Mouse (Mus musculus) liver, adult 2 months (tissue): ENCODE results near the gene Porcn.

ENCODE experiments used
- CTCF ChIP-seq: fragments of 200-500 bp; IDR thresholded peaks from 2 replicates; pipeline ENCODE4 v1.5.1; 2011; ENCODE audit warnings: low read depth, low read length, control low read depth
- POLR2A ChIP-seq: fragments of 200-500 bp; IDR thresholded peaks from 2 replicates; pipeline ENCODE4 v1.6.1; 2011; ENCODE audit warnings: low read length, control low read depth; ENCODE audit not compliant: insufficient read depth; ENCODE audit errors: extremely low read depth

DNA sequence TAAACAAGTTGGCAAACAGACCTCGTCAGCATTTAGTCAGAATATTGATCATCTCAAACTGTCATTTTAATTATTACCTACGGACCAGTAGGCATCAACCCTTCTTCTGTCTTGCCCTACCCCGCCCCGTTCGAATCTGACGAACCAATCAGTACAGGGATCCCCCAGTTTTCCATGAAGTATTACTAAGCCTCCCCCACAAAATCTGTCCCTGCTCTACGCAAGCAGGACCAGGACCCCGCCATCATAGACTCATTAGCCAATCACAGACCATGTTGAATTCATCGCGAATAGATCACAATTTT lies 13.0 kb downstream of the Porcn start, which contains the start of gene Ebp:
- no peak for TF ChIP-seq CTCF
- no peak for TF ChIP-seq POLR2A
